Mouse (Mus musculus) liver, embryonic 12.5 days (tissue): Measurements from ENCODE around the gene Usp44. TPM values are rescaled to one million over a fixed set of nuclear protein-coding genes. Genes with fewer than 3 reads are reported as not detected.
A peak's percentile ranks its signal among the peaks of the same experiment; 100 is the strongest.
"Not testable (repeated sequence)": the region's sequence is repeated elsewhere in the genome, so short reads cannot be mapped to it uniquely, and the experiment has no call there.

ENCODE experiments used
- ATAC-seq: fragments of 200-750 bp; cut with Nextera tagmentation; 2 replicates; pipeline ENCODE4 v1.8.0; 2017; ENCODE audit warnings: moderate number of reproducible peaks, mild to moderate bottlenecking, moderate library complexity
- H3K27ac ChIP-seq: fragments of 300-500 bp; sonication (generic); 2 replicates; pipeline ENCODE4 v1.5.1; 2016; ENCODE audit warnings: mild to moderate bottlenecking
- H3K27me3 ChIP-seq: fragments of 300-500 bp; sonication (generic); replicated peaks from 2 replicates; pipeline ENCODE4 v1.6.1; 2016; ENCODE audit warnings: mild to moderate bottlenecking, moderate library complexity
- H3K36me3 ChIP-seq: fragments of 300-500 bp; sonication (generic); 2 replicates; pipeline ENCODE4 v1.6.1; 2016; ENCODE audit warnings: mild to moderate bottlenecking, moderate library complexity
- H3K4me1 ChIP-seq: fragments of 300-500 bp; sonication (generic); 2 replicates; pipeline ENCODE4 v1.6.1; 2016
- H3K4me2 ChIP-seq: fragments of 300-500 bp; sonication (generic); 2 replicates; pipeline ENCODE4 v1.6.1; 2016; ENCODE audit warnings: mild to moderate bottlenecking, moderate library complexity
- H3K4me3 ChIP-seq: fragments of 300-500 bp; sonication (generic); 2 replicates; pipeline ENCODE4 v1.5.1; 2016; ENCODE audit warnings: mild to moderate bottlenecking, moderate library complexity
- H3K9ac ChIP-seq: fragments of 300-500 bp; sonication (generic); 2 replicates; pipeline ENCODE4 v1.6.1; 2016; ENCODE audit warnings: mild to moderate bottlenecking, moderate library complexity
- H3K9me3 ChIP-seq: fragments of 300-500 bp; sonication (generic); replicated peaks from 2 replicates; pipeline ENCODE4 v1.6.1; 2016; ENCODE audit warnings: mild to moderate bottlenecking, moderate library complexity
- WGBS: fragments of 180-500 bp; shearing (Covaris S2); methylation state at CpG from one replicate; pipeline ENCODE4 v1.1.7; 2016; ENCODE audit not compliant: insufficient replicate concordance; 5-methylcytosine and 5-hydroxymethylcytosine counted together
- polyA plus RNA-seq: library from polyadenylated mRNA; unstranded; fragments of >200 nt; fragmentation: Nextera tagmentation; extraction: Ambion mirVana; gene quantifications from 2 replicates; pipeline ENCODE4 v1.2.1, GENCODE M21; 2016

Usp44 gene
- polyA plus RNA-seq, 1 experiment from 2014 or later, result 5.5 TPM

- Histone ChIP-seq H3K4me1 (peaks cover 39% of the 10 kb centered on the region), H3K4me3 (no peak overlapping the region), H3K27ac (no peak overlapping the region), H3K4me2 (peak overlapping the region; percentile 37), H3K27me3 (peaks cover 25% of the 10 kb centered on the region), H3K9ac (0 out of 2 replicates have a peak overlapping the region, but pooled peaks have one; percentile 17), H3K36me3 (no peaks in the 10 kb centered on the region), H3K9me3 (no peaks in the 10 kb centered on the region)
- 17% methylated on average over 7 of the region's 7 CpGs for WGBS
- peak; percentile 60 for ATAC-seq
Measured at GRCm38 (mm10) chr10:93818661-93819060, 12.7 kb upstream of the Usp44 start.

GRCm38 (mm10) chr10:93829898-93830831 is 1.2 kb upstream of the Usp44 start:
- Histone ChIP-seq H3K4me1 (peaks cover 67% of the 10 kb centered on the region), H3K9ac (no peak overlapping the region), H3K4me2 (no peak overlapping the region), H3K27me3 (peaks cover 53% of the 10 kb centered on the region), H3K36me3 (no peaks in the 10 kb centered on the region), H3K9me3 (no peaks in the 10 kb centered on the region), H3K27ac (no peak overlapping the region), H3K4me3 (no peak overlapping the region)
- ATAC-seq, result no peak
- 46% methylated on average over 9 of the region's 9 CpGs for WGBS

- Histone ChIP-seq H3K9ac (peak overlapping the region; percentile 65), H3K4me3 (peak overlapping the region; percentile 51), H3K27me3 (peaks cover 71% of the 10 kb centered on the region)
Measured at GRCm38 (mm10) chr10:93831730-93832574, 597 bp downstream of the Usp44 start.

GRCm38 (mm10) chr10:93832811-93833210 is 1.5 kb downstream of the Usp44 start:
- Histone ChIP-seq H3K4me3 (no peak overlapping the region), H3K27ac (no peak overlapping the region), H3K4me1 (peaks cover 51% of the 10 kb centered on the region), H3K27me3 (peaks cover 68% of the 10 kb centered on the region), H3K4me2 (peak overlapping the region; percentile 98), H3K36me3 (no peaks in the 10 kb centered on the region), H3K9ac (no peak overlapping the region), H3K9me3 (no peaks in the 10 kb centered on the region)
- WGBS, result 45% methylated on average over 9 of the region's 9 CpGs
- no peak for ATAC-seq

More at GRCm38 (mm10) chr10:93831730-93832574, 597 bp downstream of the Usp44 start:
- Histone ChIP-seq H3K9me3 (no peaks in the 10 kb centered on the region), H3K36me3 (no peaks in the 10 kb centered on the region), H3K4me2 (peak overlapping the region; percentile 98), H3K27ac (peak overlapping the region; percentile 45), H3K4me1 (peaks cover 51% of the 10 kb centered on the region)
- 0 out of 2 replicates have a peak, but pooled peaks have one; percentile 30 for ATAC-seq
- WGBS, result 8% methylated on average over 18 of the region's 18 CpGs

- peaks cover 68% of the 10 kb centered on the region for H3K27me3 ChIP-seq
- 4% methylated on average over 16 of the region's 16 CpGs for WGBS
- no peaks in the 10 kb centered on the region for H3K36me3 ChIP-seq
- peak overlapping the region; percentile 98 for H3K4me2 ChIP-seq
- ATAC-seq, result no peak
- peaks cover 51% of the 10 kb centered on the region for H3K4me1 ChIP-seq
- peak overlapping the region; percentile 79 for H3K27ac ChIP-seq
- H3K9me3 ChIP-seq, result no peaks in the 10 kb centered on the region
- H3K9ac ChIP-seq, result peak overlapping the region; percentile 83
- H3K4me3 ChIP-seq, result peak overlapping the region; percentile 83
Measured at GRCm38 (mm10) chr10:93833370-93833698, 2.0 kb downstream of the Usp44 start.

- 1% methylated on average over 74 of the region's 75 CpGs for WGBS
- peaks cover 68% of the 10 kb centered on the region for H3K27me3 ChIP-seq
- peak overlapping the region; percentile 83 for H3K9ac ChIP-seq
- H3K4me3 ChIP-seq, result peak overlapping the region; percentile 83
- peak overlapping the region; percentile 98 for H3K4me2 ChIP-seq
- H3K9me3 ChIP-seq, result no peaks in the 10 kb centered on the region
- H3K27ac ChIP-seq, result peak overlapping the region; percentile 79
- peak; percentile 91 for ATAC-seq
- H3K4me1 ChIP-seq, result peaks cover 51% of the 10 kb centered on the region
- H3K36me3 ChIP-seq, result no peaks in the 10 kb centered on the region
Measured at GRCm38 (mm10) chr10:93833699-93834393, 2.5 kb downstream of the Usp44 start.

- peak overlapping the region; percentile 83 for H3K4me3 ChIP-seq
- H3K27me3 ChIP-seq, result peaks cover 68% of the 10 kb centered on the region
- ATAC-seq, result no peak
- 8% methylated on average over 13 of the region's 13 CpGs for WGBS
- H3K27ac ChIP-seq, result peak overlapping the region; percentile 79; the same call in 1 of the 2 replicates
- peaks cover 51% of the 10 kb centered on the region for H3K4me1 ChIP-seq
- H3K4me2 ChIP-seq, result peak overlapping the region; percentile 98
- H3K9me3 ChIP-seq, result no peaks in the 10 kb centered on the region
- no peaks in the 10 kb centered on the region for H3K36me3 ChIP-seq
- H3K9ac ChIP-seq, result peak overlapping the region; percentile 83
Measured at GRCm38 (mm10) chr10:93834394-93834745, 3.0 kb downstream of the Usp44 start.

GRCm38 (mm10) chr10:93835115-93835514 is 3.8 kb downstream of the Usp44 start:
- WGBS, result 75% methylated on average over 7 of the region's 7 CpGs
- Histone ChIP-seq H3K27me3 (peaks cover 62% of the 10 kb centered on the region), H3K4me1 (peaks cover 44% of the 10 kb centered on the region), H3K4me3 (peak overlapping the region; percentile 83; the same call in 1 of the 2 replicates), H3K4me2 (peak overlapping the region; percentile 98), H3K9ac (peak overlapping the region; percentile 83; the same call in 1 of the 2 replicates)
- H3K9me3 ChIP-seq, ATAC-seq, H3K36me3 ChIP-seq, H3K27ac ChIP-seq: not testable (repeated sequence)

- no peaks in the 10 kb centered on the region for H3K4me1 ChIP-seq
- peaks cover 30% of the 10 kb centered on the region for H3K36me3 ChIP-seq
- no peak overlapping the region for H3K4me3 ChIP-seq
- H3K27me3 ChIP-seq, result no peaks in the 10 kb centered on the region
- H3K9ac ChIP-seq, result no peak overlapping the region
- WGBS, result 90% methylated on average over 13 of the region's 13 CpGs
- no peak overlapping the region for H3K27ac ChIP-seq
- H3K4me2 ChIP-seq, result no peak overlapping the region
- peaks cover 9% of the 10 kb centered on the region; the same call in 1 of the 2 replicates for H3K9me3 ChIP-seq
- no peak for ATAC-seq
Measured at GRCm38 (mm10) chr10:93846706-93847105, 15.4 kb downstream of the Usp44 start.

- Histone ChIP-seq H3K9ac (no peak overlapping the region), H3K4me2 (no peak overlapping the region), H3K4me1 (no peaks in the 10 kb centered on the region), H3K36me3 (peaks cover 29% of the 10 kb centered on the region), H3K4me3 (no peak overlapping the region), H3K27ac (no peak overlapping the region), H3K9me3 (no peaks in the 10 kb centered on the region), H3K27me3 (no peaks in the 10 kb centered on the region)
- WGBS, result 62% methylated on average over 9 of the region's 9 CpGs
- no peak for ATAC-seq
Measured at GRCm38 (mm10) chr10:93855126-93855525, 23.8 kb downstream of the Usp44 start.

- Histone ChIP-seq H3K9me3 (no peaks in the 10 kb centered on the region), H3K27me3 (no peaks in the 10 kb centered on the region), H3K4me3 (no peak overlapping the region), H3K27ac (no peak overlapping the region), H3K9ac (no peak overlapping the region), H3K36me3 (peaks cover 39% of the 10 kb centered on the region), H3K4me1 (no peaks in the 10 kb centered on the region), H3K4me2 (no peak overlapping the region)
- 91% methylated on average over 6 of the region's 6 CpGs for WGBS
- ATAC-seq, result no peak
Measured at GRCm38 (mm10) chr10:93856095-93856494, 24.7 kb downstream of the Usp44 start.
